Mouse (Mus musculus) midbrain, embryonic 16.5 days (tissue): ENCODE results near the gene Stambpl1. TPM values are rescaled to one million over a fixed set of nuclear protein-coding genes. Genes with fewer than 3 reads are reported as not detected.

Experiments used
- ATAC-seq: fragments of 200-750 bp; cut with Nextera tagmentation; 2 replicates; pipeline ENCODE4 v1.8.0; 2017; ENCODE audit warnings: moderate TSS enrichment
- H3K27ac ChIP-seq: fragments of 300-500 bp; sonication (generic); 2 replicates; pipeline ENCODE4 v1.5.1; 2014; ENCODE audit warnings: mild to moderate bottlenecking, low read length, mixed read lengths
- H3K27me3 ChIP-seq: fragments of 300-500 bp; sonication (generic); 2 replicates; pipeline ENCODE4 v1.6.1; 2014; ENCODE audit warnings: low read depth, low read length, mixed read lengths; ENCODE audit not compliant: control insufficient read depth, insufficient read depth
- H3K36me3 ChIP-seq: fragments of 300-500 bp; sonication (generic); 2 replicates; pipeline ENCODE4 v1.6.1; 2014; ENCODE audit warnings: mild to moderate bottlenecking, low read length, moderate library complexity, mixed read lengths; ENCODE audit not compliant: control insufficient read depth, insufficient read depth
- H3K4me1 ChIP-seq: fragments of 300-500 bp; sonication (generic); 2 replicates; pipeline ENCODE4 v1.6.1; 2014; ENCODE audit warnings: mild to moderate bottlenecking, low read length, mixed read lengths; ENCODE audit not compliant: control insufficient read depth, insufficient read depth
- H3K4me2 ChIP-seq: fragments of 300-500 bp; sonication (generic); 2 replicates; pipeline ENCODE4 v1.6.1; 2014; ENCODE audit warnings: mild to moderate bottlenecking, low read length, mixed read lengths
- H3K4me3 ChIP-seq: fragments of 300-500 bp; sonication (generic); 2 replicates; pipeline ENCODE4 v1.5.1; 2014; ENCODE audit warnings: low read depth, mild to moderate bottlenecking, low read length, moderate library complexity, mixed read lengths
- H3K9ac ChIP-seq: fragments of 300-500 bp; sonication (generic); 2 replicates; pipeline ENCODE4 v1.6.1; 2014; ENCODE audit warnings: low read depth, low read length, mixed read lengths
- H3K9me3 ChIP-seq: fragments of 300-500 bp; sonication (generic); replicated peaks from 2 replicates; pipeline ENCODE4 v1.6.1; 2014; ENCODE audit warnings: mild to moderate bottlenecking, low read length, mixed read lengths; ENCODE audit not compliant: control insufficient read depth, poor library complexity, severe bottlenecking
- WGBS: fragments of 180-500 bp; shearing (Covaris S2); extraction: QIAGEN DNeasy Blood & Tissue Kit; methylation state at CpG from one replicate; pipeline ENCODE4 v1.1.7; 2014; 5-methylcytosine and 5-hydroxymethylcytosine counted together
- polyA plus RNA-seq: library from polyadenylated mRNA; unstranded; fragments of >200 nt; fragmentation: Nextera tagmentation; extraction: Ambion mirVana; gene quantifications from 2 replicates; pipeline ENCODE4 v1.2.1, GENCODE M21; 2015

The Stambpl1 gene
- polyA plus RNA-seq, 1 experiment from 2014 or later: 22.8 TPM

- 100% methylated on average over 1 of the region's 1 CpGs for WGBS
- H3K4me2 ChIP-seq: no peak overlapping the region
- no peak overlapping the region for H3K4me3 ChIP-seq
- H3K9ac ChIP-seq: no peak overlapping the region
- H3K4me1 ChIP-seq: no peaks in the 10 kb centered on the region
- H3K27ac ChIP-seq: no peak overlapping the region
- H3K36me3 ChIP-seq: no peaks in the 10 kb centered on the region
- H3K9me3 ChIP-seq: no peaks in the 10 kb centered on the region
- no peak for ATAC-seq
- no peaks in the 10 kb centered on the region for H3K27me3 ChIP-seq
Measured at GRCm38 (mm10) chr19:34273073-34273472, 81.0 kb downstream of the Stambpl1 start.

GRCm38 (mm10) chr19:34278078-34278477 lies 86.0 kb downstream of the Stambpl1 start:
- no peak overlapping the region for H3K4me2 ChIP-seq
- H3K27me3 ChIP-seq: no peaks in the 10 kb centered on the region
- H3K9me3 ChIP-seq: no peaks in the 10 kb centered on the region
- no peaks in the 10 kb centered on the region for H3K36me3 ChIP-seq
- ATAC-seq: no peak
- no peak overlapping the region for H3K27ac ChIP-seq
- 65% methylated on average over 3 of the region's 3 CpGs for WGBS
- no peaks in the 10 kb centered on the region for H3K4me1 ChIP-seq
- H3K4me3 ChIP-seq: no peak overlapping the region
- H3K9ac ChIP-seq: no peak overlapping the region

GRCm38 (mm10) chr19:34283614-34284013 lies 91.6 kb downstream of the Stambpl1 start:
- Histone ChIP-seq H3K4me1 (no peaks in the 10 kb centered on the region), H3K4me3 (no peak overlapping the region), H3K9ac (no peak overlapping the region), H3K9me3 (no peaks in the 10 kb centered on the region), H3K27ac (no peak overlapping the region), H3K4me2 (no peak overlapping the region), H3K27me3 (no peaks in the 10 kb centered on the region), H3K36me3 (no peaks in the 10 kb centered on the region)
- ATAC-seq: no peak
- 89% methylated on average over 6 of the region's 6 CpGs for WGBS

GRCm38 (mm10) chr19:34284383-34284782 lies 92.4 kb downstream of the Stambpl1 start:
- Histone ChIP-seq H3K27me3 (no peaks in the 10 kb centered on the region), H3K4me3 (no peak overlapping the region), H3K36me3 (no peaks in the 10 kb centered on the region), H3K9me3 (no peaks in the 10 kb centered on the region), H3K9ac (no peak overlapping the region), H3K27ac (no peak overlapping the region), H3K4me2 (0 out of 2 replicates have a peak overlapping the region, but pooled peaks have one; percentile 11), H3K4me1 (no peaks in the 10 kb centered on the region)
- WGBS: 68% methylated on average over 10 of the region's 10 CpGs
- ATAC-seq: no peak

GRCm38 (mm10) chr19:34284826-34285225 lies 92.8 kb downstream of the Stambpl1 start:
- no peak overlapping the region for H3K4me3 ChIP-seq
- H3K9ac ChIP-seq: no peak overlapping the region
- no peak overlapping the region for H3K27ac ChIP-seq
- no peaks in the 10 kb centered on the region for H3K27me3 ChIP-seq
- 62% methylated on average over 2 of the region's 2 CpGs for WGBS
- H3K36me3 ChIP-seq: no peaks in the 10 kb centered on the region
- peaks cover under 1% of the 10 kb centered on the region; the same call in 1 of the 2 replicates for H3K4me1 ChIP-seq
- H3K9me3 ChIP-seq: no peaks in the 10 kb centered on the region
- no peak for ATAC-seq
- H3K4me2 ChIP-seq: no peak overlapping the region

- no peak overlapping the region for H3K9ac ChIP-seq
- H3K9me3 ChIP-seq: no peaks in the 10 kb centered on the region
Measured at GRCm38 (mm10) chr19:34287221-34287620, 95.2 kb downstream of the Stambpl1 start.

GRCm38 (mm10) chr19:34287656-34288415 lies 95.8 kb downstream of the Stambpl1 start:
- Histone ChIP-seq H3K36me3 (no peaks in the 10 kb centered on the region), H3K9me3 (no peaks in the 10 kb centered on the region), H3K4me3 (no peak overlapping the region), H3K27me3 (no peaks in the 10 kb centered on the region), H3K9ac (no peak overlapping the region), H3K4me1 (peaks cover 13% of the 10 kb centered on the region), H3K4me2 (no peak overlapping the region), H3K27ac (no peak overlapping the region)
- no peak for ATAC-seq
- 83% methylated on average over 13 of the region's 13 CpGs for WGBS

More at GRCm38 (mm10) chr19:34287221-34287620, 95.2 kb downstream of the Stambpl1 start:
- Histone ChIP-seq H3K4me2 (no peak overlapping the region), H3K4me3 (no peak overlapping the region), H3K27ac (no peak overlapping the region), H3K36me3 (no peaks in the 10 kb centered on the region), H3K27me3 (no peaks in the 10 kb centered on the region), H3K4me1 (peaks cover 13% of the 10 kb centered on the region)
- no peak for ATAC-seq

- H3K9me3 ChIP-seq: no peaks in the 10 kb centered on the region
- H3K27me3 ChIP-seq: no peaks in the 10 kb centered on the region
- no peak overlapping the region for H3K4me2 ChIP-seq
- WGBS: 91% methylated on average over 1 of the region's 1 CpGs
- no peak overlapping the region for H3K4me3 ChIP-seq
- no peaks in the 10 kb centered on the region for H3K36me3 ChIP-seq
- no peak overlapping the region for H3K9ac ChIP-seq
- H3K4me1 ChIP-seq: peaks cover 13% of the 10 kb centered on the region
- no peak for ATAC-seq
- no peak overlapping the region for H3K27ac ChIP-seq
Measured at GRCm38 (mm10) chr19:34288696-34289095, 96.7 kb downstream of the Stambpl1 start.
